Mouse (Mus musculus) heart, embryonic 11.5 days (tissue): ENCODE measurements around the gene Dnase1. TPM values are rescaled to one million over a fixed set of nuclear protein-coding genes. Genes with fewer than 3 reads are reported as not detected.

Experiments used
- ATAC-seq: fragments of 200-750 bp; cut with Nextera tagmentation; replicated peaks from 2 replicates; pipeline ENCODE4 v1.8.0; 2017; ENCODE audit warnings: moderate library complexity; ENCODE audit not compliant: insufficient number of reproducible peaks, low FRiP score, low TSS enrichment
- H3K27ac ChIP-seq: fragments of 300-500 bp; sonication (generic); 2 replicates; pipeline ENCODE4 v1.5.1; 2014; ENCODE audit warnings: mild to moderate bottlenecking, low read depth, low read length
- H3K27me3 ChIP-seq: fragments of 300-500 bp; sonication (generic); 2 replicates; pipeline ENCODE4 v1.6.1; 2014; ENCODE audit warnings: mild to moderate bottlenecking, low read length, mixed read lengths; ENCODE audit not compliant: control insufficient read depth, insufficient read depth
- H3K36me3 ChIP-seq: fragments of 300-500 bp; sonication (generic); 2 replicates; pipeline ENCODE4 v1.6.1; 2014; ENCODE audit warnings: mild to moderate bottlenecking, low read length, moderate library complexity, mixed read lengths; ENCODE audit not compliant: control insufficient read depth, insufficient read depth
- H3K4me1 ChIP-seq: fragments of 300-500 bp; sonication (generic); 2 replicates; pipeline ENCODE4 v1.6.1; 2014; ENCODE audit warnings: low read length; ENCODE audit not compliant: control insufficient read depth, insufficient read depth
- H3K4me2 ChIP-seq: fragments of 300-500 bp; sonication (generic); 2 replicates; pipeline ENCODE4 v1.6.1; 2014; ENCODE audit warnings: mild to moderate bottlenecking, moderate library complexity
- H3K4me3 ChIP-seq: fragments of 300-500 bp; sonication (generic); 2 replicates; pipeline ENCODE4 v1.5.1; 2014; ENCODE audit warnings: low read depth, low read length
- H3K9ac ChIP-seq: fragments of 300-500 bp; sonication (generic); 2 replicates; pipeline ENCODE4 v1.6.1; 2014; ENCODE audit warnings: mild to moderate bottlenecking, low read depth, low read length, moderate library complexity
- H3K9me3 ChIP-seq: fragments of 300-500 bp; sonication (generic); replicated peaks from 2 replicates; pipeline ENCODE4 v1.6.1; 2016; ENCODE audit warnings: low read length; ENCODE audit not compliant: control insufficient read depth
- WGBS: fragments of 180-500 bp; shearing (Covaris S2); extraction: QIAGEN DNeasy Blood & Tissue Kit; methylation state at CpG from one replicate; pipeline ENCODE4 v1.1.7; 2014; ENCODE audit not compliant: insufficient replicate concordance; 5-methylcytosine and 5-hydroxymethylcytosine counted together
- polyA plus RNA-seq: library from polyadenylated mRNA; unstranded; fragments of >200 nt; fragmentation: Nextera tagmentation; extraction: Ambion mirVana; gene quantifications from 2 replicates; pipeline ENCODE4 v1.2.1, GENCODE M21; 2014

The Dnase1 gene
- polyA plus RNA-seq, 1 experiment from 2014 or later = 3.9 TPM

DNA sequence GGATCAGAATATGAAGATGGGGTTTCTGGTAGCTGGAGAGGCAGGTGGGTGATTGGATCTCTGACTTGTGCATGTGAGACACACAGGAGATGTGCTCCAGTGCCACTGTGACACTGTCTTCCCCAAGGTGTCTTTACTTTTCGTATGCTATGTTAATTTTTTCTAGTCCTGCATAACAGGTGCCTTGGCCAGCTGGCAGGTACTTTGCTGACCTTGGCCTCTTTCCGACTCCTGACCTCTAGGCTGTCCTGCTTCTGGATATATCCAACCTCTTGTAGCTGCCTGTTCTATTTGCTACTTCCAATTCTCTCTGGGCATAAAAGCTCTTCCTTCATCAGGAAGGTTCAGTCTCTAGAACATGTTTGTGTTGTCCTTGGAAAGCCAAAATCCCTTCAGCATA is 1.2 kb upstream of the Dnase1 start:
- H3K4me1 ChIP-seq = no peaks in the 10 kb centered on the region
- WGBS = 95% methylated on average over 2 of the region's 2 CpGs
- no peak for ATAC-seq
- H3K36me3 ChIP-seq = peaks cover 13% of the 10 kb centered on the region
- H3K4me3 ChIP-seq = no peak overlapping the region
- no peak overlapping the region for H3K4me2 ChIP-seq
- H3K9me3 ChIP-seq = no peaks in the 10 kb centered on the region
- no peak overlapping the region for H3K27ac ChIP-seq
- no peaks in the 10 kb centered on the region for H3K27me3 ChIP-seq
- H3K9ac ChIP-seq = no peak overlapping the region

DNA sequence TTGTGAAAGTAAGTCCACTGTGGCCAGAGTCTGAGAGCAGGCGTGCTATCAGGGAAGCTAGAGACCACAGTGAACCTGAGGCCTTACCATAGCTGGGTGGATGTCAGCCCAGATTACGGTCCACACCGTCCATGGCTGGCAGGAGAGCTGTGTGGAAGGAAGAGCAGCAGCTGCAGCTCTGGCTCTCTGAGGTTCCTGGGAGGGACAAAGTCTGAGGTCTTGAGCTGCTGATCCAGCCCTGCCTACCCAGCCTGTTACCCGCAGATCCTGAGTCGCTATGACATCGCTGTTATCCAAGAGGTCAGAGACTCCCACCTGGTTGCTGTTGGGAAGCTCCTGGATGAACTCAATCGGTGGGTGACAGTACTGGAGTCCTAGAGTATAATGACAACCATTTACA is 948 bp downstream of the Dnase1 start:
- H3K27me3 ChIP-seq = no peaks in the 10 kb centered on the region
- H3K27ac ChIP-seq = no peak overlapping the region
- H3K4me2 ChIP-seq = no peak overlapping the region
- no peaks in the 10 kb centered on the region for H3K9me3 ChIP-seq
- H3K4me1 ChIP-seq = no peaks in the 10 kb centered on the region
- H3K4me3 ChIP-seq = no peak overlapping the region
- WGBS = 88% methylated on average over 7 of the region's 7 CpGs
- H3K36me3 ChIP-seq = peaks cover 18% of the 10 kb centered on the region
- 0 out of 2 replicates have a peak overlapping the region, but pooled peaks have one; percentile 10 for H3K9ac ChIP-seq
- ATAC-seq = no peak

- Histone ChIP-seq H3K27me3 (no peaks in the 10 kb centered on the region), H3K9me3 (no peaks in the 10 kb centered on the region), H3K4me3 (no peak overlapping the region), H3K27ac (no peak overlapping the region), H3K36me3 (peaks cover 32% of the 10 kb centered on the region), H3K4me1 (no peaks in the 10 kb centered on the region), H3K9ac (no peak overlapping the region), H3K4me2 (no peak overlapping the region)
- WGBS = 78% methylated on average over 5 of the region's 5 CpGs
- ATAC-seq = no peak
These were observed 3.5 kb downstream of the Dnase1 start for GRCm38 (mm10) chr16:4040206-4040605.

DNA sequence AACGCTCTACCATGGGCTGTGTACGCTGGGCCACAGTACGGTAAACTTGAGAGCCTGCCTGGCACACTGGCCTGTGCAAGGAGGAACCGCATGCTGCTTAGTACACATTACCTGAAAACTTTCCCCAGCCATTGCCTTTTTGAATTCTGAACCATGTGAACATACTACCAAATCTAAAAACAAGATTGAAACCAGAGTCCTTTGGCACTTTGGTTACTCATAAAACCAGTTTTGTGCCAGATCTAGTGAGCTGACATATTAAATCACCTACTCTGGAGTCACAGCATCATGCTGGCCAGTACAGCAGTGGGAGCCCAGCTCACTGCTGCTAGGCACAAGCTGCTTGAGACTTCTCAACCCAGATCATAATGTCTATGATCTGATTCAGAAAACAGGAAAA is 4.9 kb downstream of the Dnase1 start:
- 93% methylated on average over 4 of the region's 4 CpGs for WGBS
- Histone ChIP-seq H3K36me3 (peaks cover 37% of the 10 kb centered on the region), H3K27me3 (no peaks in the 10 kb centered on the region), H3K4me3 (no peak overlapping the region), H3K9ac (no peak overlapping the region), H3K4me1 (no peaks in the 10 kb centered on the region), H3K27ac (no peak overlapping the region), H3K9me3 (no peaks in the 10 kb centered on the region), H3K4me2 (no peak overlapping the region)
- ATAC-seq = no peak

DNA sequence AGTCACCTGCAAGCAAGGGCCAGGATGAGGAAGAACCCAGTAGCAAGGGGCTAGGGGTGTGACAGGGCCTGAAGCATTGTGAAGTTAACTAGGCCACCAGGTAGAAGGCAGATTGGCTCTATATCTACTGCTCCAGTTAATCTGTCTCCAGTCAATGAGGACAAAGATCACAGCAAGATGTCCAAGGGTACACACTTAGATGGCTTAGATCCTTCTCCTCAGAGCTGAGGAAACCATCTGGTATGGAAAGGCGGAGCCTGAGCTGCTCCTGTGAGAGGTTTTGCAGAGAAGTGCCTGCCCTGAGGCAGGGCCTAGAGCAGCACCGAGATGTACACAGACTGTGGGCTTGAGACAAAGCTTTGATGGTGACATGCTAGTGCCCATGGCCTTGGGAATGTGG is 7.4 kb downstream of the Dnase1 start:
- 98% methylated on average over 2 of the region's 2 CpGs for WGBS
- Histone ChIP-seq H3K9me3 (no peaks in the 10 kb centered on the region), H3K4me1 (no peaks in the 10 kb centered on the region), H3K27ac (no peak overlapping the region), H3K4me3 (no peak overlapping the region), H3K9ac (no peak overlapping the region), H3K36me3 (peaks cover 39% of the 10 kb centered on the region), H3K27me3 (no peaks in the 10 kb centered on the region), H3K4me2 (no peak overlapping the region)
- no peak for ATAC-seq

GRCm38 (mm10) chr16:4045524-4045923 is 8.8 kb downstream of the Dnase1 start:
- H3K36me3 ChIP-seq = peaks cover 40% of the 10 kb centered on the region
- no peaks in the 10 kb centered on the region for H3K4me1 ChIP-seq
- no peak overlapping the region for H3K9ac ChIP-seq
- no peaks in the 10 kb centered on the region for H3K27me3 ChIP-seq
- no peaks in the 10 kb centered on the region for H3K9me3 ChIP-seq
- H3K4me3 ChIP-seq = no peak overlapping the region
- no peak overlapping the region for H3K27ac ChIP-seq
- no peak for ATAC-seq
- H3K4me2 ChIP-seq = no peak overlapping the region
- WGBS = 90% methylated on average over 4 of the region's 4 CpGs

- ATAC-seq = no peak
- WGBS = 95% methylated on average over 4 of the region's 4 CpGs
- no peak overlapping the region for H3K4me3 ChIP-seq
- no peak overlapping the region for H3K4me2 ChIP-seq
- H3K27me3 ChIP-seq = no peaks in the 10 kb centered on the region
- no peaks in the 10 kb centered on the region for H3K4me1 ChIP-seq
- no peaks in the 10 kb centered on the region for H3K9me3 ChIP-seq
- H3K27ac ChIP-seq = no peak overlapping the region
- H3K36me3 ChIP-seq = peaks cover 41% of the 10 kb centered on the region
- no peak overlapping the region for H3K9ac ChIP-seq
These were observed 15.9 kb downstream of the Dnase1 start for GRCm38 (mm10) chr16:4052601-4053000.

DNA sequence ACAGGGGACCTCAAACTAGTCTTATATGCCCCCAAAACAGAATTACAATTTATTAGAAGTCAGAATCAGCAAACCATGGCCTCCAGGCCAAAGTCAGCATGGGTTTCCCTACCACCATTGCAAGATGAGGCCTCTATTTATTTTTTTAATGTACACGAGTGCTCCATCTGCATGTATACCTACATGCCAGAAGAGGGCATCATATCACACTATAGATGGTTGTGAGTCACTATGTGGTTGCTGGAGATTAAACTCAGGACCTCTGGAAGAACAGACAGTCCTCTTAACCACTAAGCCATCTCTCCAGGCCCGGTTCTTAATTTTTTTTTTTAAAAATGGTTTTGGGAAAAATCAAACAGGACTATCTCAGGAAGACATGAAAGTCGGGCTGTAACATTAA is 17.1 kb downstream of the Dnase1 start:
- no peak overlapping the region for H3K4me2 ChIP-seq
- no peak overlapping the region for H3K9ac ChIP-seq
- 81% methylated on average over 3 of the region's 3 CpGs for WGBS
- ATAC-seq = no peak
- peaks cover 41% of the 10 kb centered on the region for H3K36me3 ChIP-seq
- H3K9me3 ChIP-seq = no peaks in the 10 kb centered on the region
- H3K27ac ChIP-seq = no peak overlapping the region
- no peaks in the 10 kb centered on the region for H3K4me1 ChIP-seq
- no peak overlapping the region for H3K4me3 ChIP-seq
- no peaks in the 10 kb centered on the region for H3K27me3 ChIP-seq

- WGBS = 88% methylated on average over 4 of the region's 4 CpGs
- no peaks in the 10 kb centered on the region for H3K9me3 ChIP-seq
- no peak for ATAC-seq
- no peak overlapping the region for H3K27ac ChIP-seq
- no peaks in the 10 kb centered on the region for H3K27me3 ChIP-seq
- no peaks in the 10 kb centered on the region for H3K4me1 ChIP-seq
- H3K4me3 ChIP-seq = no peak overlapping the region
- H3K9ac ChIP-seq = no peak overlapping the region
- peaks cover 43% of the 10 kb centered on the region for H3K36me3 ChIP-seq
- H3K4me2 ChIP-seq = no peak overlapping the region
These were observed 28.2 kb downstream of the Dnase1 start for GRCm38 (mm10) chr16:4064945-4065344.
